Mouse (Mus musculus) NIH3T3 (cell line): Measurements from ENCODE around the gene Adam10.

Experiments used
- DNase-seq: peaks from one replicate; pipeline ENCODE4 v3.0.0-alpha.2; 2012; ENCODE audit warnings: low read depth

Gene Adam10

DNA sequence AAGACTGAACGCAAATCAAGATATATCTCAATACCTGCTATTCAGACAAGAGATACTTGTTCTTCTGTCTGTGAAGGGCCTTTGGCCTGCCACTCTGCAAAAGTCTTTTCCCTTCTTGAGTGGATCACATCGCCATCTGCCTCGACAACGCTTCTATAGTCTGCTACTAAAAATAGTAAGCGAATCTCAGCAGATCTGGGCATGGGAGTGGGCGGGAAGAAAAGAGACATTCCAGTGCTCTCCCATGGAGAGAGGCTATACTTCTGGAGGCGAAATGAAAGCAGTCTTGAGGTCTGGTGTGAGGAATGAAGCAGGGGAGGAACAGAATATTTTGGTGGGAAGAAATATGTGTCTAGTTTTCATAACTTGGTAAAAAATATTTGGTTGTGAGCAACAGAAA lies 109.9 kb downstream of the Adam10 start:
- DNase-seq = no peak

DNA sequence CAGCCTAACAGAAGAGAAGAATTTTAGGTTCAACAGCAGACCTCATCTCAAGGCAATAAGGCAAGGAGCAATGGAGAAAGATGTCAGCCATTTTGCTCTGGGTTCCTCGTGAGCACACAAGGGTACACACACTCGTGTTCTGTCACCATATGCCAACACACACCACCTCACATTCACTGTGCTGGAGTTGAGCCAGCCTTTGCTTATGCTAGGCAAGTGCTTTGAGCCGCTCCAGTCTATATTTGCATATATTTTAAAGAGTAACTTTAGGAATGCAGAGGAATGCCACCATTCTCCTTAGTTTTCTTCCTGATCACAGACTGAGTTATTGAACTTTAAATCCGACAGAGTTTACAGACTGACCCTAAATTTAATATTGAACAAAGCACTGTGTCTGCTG lies 111.8 kb downstream of the Adam10 start:
- no peak for DNase-seq

DNA sequence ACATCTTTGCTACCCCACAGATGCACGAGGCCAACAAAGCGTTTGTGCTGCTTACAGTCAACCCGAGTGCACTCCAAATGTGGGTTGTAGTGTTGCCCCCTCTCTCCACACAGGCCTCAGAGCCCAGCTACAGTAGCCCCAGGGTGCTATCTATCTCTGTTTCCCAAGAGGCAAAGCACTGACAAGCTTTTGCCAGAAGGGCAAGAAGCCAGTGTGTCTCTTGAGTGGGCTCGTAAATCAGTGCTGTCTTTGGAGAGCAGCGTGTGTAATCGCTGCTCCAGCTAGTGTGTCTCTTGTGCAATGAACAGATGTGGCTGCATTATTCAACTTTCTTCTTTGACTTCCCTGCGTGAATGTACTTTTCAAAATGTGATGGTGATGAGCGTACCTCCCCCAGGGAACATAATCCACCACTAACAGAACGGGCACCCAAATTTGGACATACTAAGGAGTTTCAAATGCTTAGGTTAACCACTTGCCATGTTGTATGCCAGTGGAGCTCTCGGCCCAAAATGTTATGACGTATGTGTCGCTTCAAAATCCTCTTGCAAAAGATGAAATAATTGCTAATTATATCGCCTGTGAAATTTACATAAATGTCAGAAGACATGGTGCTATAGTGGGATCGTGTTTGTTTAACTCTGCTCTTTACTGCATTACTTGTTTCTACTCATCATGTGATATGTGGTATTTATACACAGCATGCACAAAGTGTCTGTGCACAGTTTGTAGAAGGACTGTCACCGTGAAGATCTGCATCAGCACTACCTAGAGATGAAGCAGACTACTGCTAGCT lies 116.0 kb downstream of the Adam10 start:
- DNase-seq = peak; percentile 89

DNA sequence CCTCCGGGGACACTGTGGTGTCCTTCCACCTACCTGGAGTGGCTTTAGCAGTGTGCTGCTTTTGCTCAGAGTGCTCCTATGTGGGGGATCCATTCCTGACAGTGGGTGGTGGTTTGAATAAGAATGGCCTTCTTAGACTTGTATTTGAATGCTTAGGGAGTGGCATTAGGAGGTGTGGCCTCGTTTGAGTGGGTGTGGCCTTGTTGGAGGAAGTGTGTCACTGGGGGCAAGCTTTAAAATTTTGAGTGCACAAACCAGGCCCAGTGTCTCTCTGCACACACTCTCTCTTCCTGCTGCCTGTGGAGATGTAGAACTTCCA lies 116.6 kb downstream of the Adam10 start:
- peak; percentile 13 for DNase-seq

DNA sequence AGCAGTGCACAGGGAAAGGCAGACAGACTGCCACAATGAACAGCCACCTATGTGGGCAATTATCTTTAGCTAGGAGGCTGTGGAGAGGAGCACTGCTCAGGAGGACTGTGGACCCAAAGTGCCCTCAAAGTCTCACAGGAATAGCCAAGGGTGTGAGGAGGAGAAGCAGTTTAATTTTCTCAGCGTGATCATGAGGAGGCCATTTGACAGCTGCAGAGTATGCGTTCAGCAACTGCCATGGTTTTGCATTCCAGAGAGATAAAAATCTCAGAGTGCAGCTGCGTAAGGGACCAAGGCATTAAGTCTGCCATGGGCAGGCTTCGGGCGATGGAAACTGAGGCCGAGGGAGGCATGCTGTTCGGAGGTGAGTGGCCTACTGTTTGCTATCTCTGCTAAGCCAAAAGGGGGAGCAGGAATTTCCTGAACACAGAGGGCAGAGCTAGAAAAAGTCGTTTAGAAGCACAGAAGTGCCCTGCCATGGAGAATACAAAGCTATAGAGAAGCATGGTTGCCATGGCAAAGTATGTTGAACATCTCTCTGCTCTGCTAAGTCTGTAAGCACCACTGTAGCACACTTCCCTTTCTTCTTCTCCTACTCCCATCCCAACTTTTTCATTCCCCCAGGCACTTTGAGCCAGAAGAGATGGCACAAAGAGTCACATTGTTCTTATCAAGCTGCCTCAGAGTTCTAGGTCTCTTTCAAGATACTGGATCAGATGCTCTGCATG lies 122.0 kb downstream of the Adam10 start:
- no peak for DNase-seq

DNA sequence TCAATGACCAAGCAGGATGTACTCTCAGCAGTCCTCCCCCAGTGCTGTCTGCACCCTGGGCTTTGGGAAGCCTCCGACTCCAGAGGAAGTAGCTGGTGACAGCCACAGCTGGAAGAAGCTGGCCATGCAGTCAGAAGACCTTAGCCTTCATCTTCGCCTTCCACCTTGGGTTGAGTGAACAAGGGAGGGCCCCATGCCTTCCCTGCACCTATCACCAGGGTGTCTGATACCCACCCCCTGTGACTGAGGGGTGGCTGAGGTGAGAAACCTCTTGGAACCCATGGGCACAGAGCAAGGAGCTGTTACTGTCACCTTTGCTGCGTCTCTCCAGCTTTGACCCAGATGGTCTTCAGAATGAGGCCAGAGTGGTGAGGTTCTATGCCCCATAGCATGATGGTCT lies 123.0 kb downstream of the Adam10 start:
- no peak for DNase-seq

DNA sequence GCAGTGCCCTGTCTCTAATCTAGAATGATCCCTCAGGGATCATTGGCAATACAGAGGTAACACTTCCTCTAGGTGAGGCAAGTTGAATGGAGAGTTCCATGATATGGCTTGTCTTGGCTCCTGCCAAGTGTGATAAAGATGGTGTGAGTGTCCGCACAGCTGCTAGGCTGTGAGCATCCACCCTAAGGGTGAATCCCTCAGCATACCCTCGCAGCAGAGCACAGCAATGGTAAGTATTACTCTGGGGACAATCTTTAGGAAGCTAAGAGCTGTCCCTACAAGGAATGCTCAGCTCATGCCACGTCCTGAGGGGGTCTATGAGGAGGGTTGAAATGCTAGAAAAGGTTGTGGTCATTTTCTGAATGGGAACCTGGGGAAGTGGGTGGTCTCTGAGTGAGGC lies 124.0 kb downstream of the Adam10 start:
- no peak for DNase-seq

DNA sequence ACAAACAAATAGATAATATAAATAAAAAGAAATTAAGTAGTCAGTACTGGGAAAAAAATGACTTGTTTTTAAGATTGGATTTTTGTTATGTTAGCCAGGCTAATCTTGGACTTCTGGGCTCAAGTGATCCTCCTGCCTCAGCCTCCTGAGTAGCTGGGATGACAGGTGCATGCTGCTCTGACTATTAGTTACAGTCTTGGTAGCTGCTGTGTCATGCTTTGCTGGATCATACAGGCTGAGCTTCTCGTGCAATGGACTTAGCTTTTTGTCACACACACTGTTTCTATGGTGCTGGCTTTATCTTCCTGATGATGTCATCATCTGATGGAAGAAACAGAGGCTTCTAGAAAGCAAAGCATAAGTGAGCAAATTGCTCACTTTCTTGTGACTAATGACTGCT lies 127.3 kb downstream of the Adam10 start:
- no peak for DNase-seq

DNA sequence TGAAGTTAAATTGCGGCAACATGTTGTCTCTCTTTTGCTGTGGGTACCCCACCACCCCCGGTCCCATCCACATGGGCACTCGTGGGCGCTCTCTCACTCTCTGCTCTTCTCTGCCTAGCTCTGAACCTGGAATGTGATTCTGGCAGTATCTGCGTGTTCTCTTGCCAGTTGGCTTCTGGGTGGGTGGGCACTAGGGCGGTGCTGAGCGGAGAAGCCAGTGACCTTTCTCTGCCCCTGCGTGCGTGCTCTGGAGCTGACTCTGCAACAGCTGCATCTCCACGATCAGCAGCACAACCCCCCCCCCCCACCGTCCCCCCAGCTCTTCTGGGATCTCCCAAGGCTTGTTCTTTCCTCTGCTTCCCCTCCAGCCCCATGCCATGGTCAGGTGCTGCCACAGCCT lies 128.9 kb downstream of the Adam10 start:
- DNase-seq = no peak

DNA sequence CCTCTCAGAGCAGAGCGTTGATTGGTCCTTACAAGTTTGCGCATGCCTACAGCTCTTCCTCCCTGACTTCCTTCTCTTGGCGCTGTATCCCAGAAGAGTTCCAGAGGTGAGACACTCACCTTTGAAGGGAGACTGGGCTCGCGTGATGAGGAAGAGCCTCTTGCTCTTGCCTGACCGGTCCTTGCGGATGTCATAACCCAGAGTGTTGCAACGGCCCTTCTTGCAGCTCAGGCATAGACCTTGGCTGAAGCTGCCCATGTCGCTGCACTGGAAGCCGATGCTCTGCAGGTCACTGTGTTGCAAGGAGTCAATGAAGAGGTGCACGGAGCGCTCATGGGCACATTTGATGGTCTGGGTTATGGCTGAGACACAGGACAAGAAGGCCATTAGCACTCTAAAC lies 133.8 kb downstream of the Adam10 start:
- DNase-seq = no peak

DNA sequence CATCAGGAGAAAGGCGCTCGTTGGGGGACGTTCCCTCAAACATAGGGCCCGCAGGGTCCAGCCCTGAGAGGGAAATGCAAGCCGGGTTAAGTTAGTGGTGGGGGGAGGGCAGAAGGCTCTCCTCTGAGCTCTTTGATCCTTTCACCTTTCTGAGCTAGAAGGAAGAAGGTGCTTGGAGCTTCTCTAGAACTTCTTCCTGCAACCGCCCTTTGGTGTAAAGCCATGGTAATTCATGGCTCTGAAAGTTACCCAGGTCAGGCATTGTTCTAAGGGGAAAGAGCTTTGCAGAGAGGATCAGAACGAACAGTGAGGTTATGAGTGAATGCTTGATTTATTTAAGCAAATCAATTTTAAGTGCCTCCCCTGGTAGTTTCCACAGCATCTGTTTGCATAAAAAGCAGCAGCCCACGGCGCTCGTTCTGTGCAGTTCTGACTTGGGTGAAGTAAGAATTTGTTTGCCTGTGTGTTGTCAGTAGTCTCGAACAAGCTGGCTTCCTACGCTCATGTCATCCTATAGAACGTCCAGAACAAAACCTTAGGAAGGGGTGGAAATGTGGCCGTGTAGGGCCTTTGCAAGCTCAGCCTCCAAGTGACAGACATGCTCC lies 138.0 kb downstream of the Adam10 start:
- DNase-seq = no peak

DNA sequence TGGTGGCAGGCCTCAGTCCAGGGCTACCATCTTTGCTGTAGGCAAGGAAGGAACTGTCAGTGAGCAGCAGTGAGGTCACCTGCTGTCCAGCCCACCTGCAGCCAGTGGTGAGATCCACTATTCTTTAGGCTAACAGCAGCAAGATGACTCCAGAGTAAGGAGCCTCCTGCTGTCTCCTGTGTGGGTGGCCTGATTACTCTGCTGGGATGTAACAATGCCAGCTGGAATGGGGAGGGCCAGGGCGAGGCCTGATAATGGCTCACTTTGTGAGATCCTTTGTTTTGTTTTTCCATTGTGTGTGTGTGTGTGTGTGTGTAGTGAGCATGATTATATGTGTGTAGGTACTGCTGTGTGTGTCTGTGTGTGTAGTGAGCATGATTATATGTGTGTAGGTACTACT lies 138.6 kb downstream of the Adam10 start:
- no peak for DNase-seq

DNA sequence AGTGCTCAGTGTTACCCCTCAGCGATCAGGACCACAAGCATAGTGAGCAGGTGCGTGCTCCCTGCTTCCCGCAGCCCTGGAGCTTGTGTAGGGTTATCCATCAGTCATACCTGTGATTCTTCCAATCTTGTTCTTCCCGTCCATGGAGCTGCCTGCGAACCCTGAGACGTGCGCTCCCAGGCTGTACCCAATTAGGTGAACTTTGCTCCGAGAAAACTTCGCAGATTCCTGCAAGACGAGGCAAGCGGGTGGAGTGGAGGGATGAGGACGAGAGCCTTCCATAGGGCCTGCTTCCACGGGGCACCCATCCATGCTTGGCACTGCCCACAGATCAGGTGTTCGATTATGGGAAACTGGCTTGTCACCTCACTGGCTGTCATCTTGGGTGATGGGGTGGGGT lies 139.9 kb downstream of the Adam10 start:
- DNase-seq = no peak

DNA sequence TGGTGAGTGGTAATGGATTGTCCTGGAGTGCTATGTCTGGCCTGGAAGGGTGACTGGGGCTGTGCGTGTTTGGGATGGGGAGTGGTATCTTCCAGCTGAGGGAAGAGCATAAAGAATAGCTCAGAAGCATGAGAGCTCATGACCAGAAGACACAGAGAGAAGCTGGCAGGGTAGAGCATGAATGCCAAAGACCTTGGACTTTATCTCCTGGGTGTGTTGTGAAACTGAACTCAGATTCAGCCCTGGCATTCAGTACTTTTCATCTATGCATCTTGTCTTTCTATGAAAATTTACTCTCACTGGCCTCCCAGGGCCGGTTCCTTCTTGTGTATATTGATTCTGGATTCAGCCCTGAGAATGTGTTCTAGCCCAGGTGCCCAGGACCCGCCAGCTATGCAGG lies 145.3 kb downstream of the Adam10 start:
- no peak for DNase-seq

DNA sequence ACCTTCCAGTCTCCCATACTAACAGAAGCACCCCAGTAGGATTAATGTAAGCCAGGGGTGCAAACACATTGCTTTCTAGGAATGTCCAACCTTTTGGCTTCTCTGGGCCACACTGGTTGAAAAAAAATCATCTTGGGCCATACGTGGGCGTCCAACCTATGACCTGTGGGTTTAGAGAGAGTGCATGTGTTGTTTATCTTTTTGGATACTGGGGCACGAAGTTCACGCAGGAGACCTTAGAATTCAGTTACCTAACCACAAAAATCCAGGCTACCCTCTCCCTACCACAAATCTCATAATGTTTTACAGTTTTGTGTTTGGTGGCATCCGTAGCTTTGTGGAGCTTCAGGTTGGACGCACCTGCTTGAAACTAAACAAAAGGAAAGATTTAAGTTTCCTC lies 149.1 kb downstream of the Adam10 start:
- DNase-seq = no peak
